Mouse (Mus musculus) small intestine, adult 2 months (tissue): ENCODE results near the gene Hnrnpa1.

Source experiments
- CTCF ChIP-seq: fragments of 200-500 bp; IDR thresholded peaks from 2 replicates; pipeline ENCODE4 v1.5.1; 2012; ENCODE audit warnings: low read depth, mild to moderate bottlenecking, control low read depth, inconsistent platforms, low read length, moderate library complexity, mixed read lengths; ENCODE audit not compliant: insufficient replicate concordance, insufficient read length; ENCODE audit errors: extremely low read depth
- POLR2A ChIP-seq: fragments of 200-500 bp; IDR thresholded peaks from 2 replicates; pipeline ENCODE4 v1.6.1; 2012; ENCODE audit warnings: low read depth, mild to moderate bottlenecking, control low read depth, inconsistent platforms, low read length, moderate library complexity

- peak; percentile 29; the same call in 1 of the 2 replicates for TF ChIP-seq CTCF
- no peak for TF ChIP-seq POLR2A
Measured at GRCm38 (mm10) chr15:103284647-103285046, 44.4 kb downstream of the Hnrnpa1 start.
